25 mouse cellular contexts compared by ENCODE assay signal in genomic region chr17:16101548-16101947, GRCm38 (mm10).
"Had no signal": no experiment of that assay in that cellular context is flagged by ENCODE, and none has a peak within 500 bp of the region (broad histone marks: within the 10 kb centered on the region; RNA-seq: fewer than 3 reads in every experiment).

No protein-coding gene starts in this region.

- H3K4me3 ChIP-seq: heart, adult 2 months; heart, embryonic 13.5 days; heart, embryonic 15.5 days; hindbrain, embryonic 12.5 days; intestine, embryonic 15.5 days; kidney, embryonic 15.5 days; layer of hippocampus, adult 2 months; left cerebral cortex, adult 2 months; limb, embryonic 15.5 days; liver, embryonic 12.5 days had no signal

- H3K27me3 ChIP-seq: heart, embryonic 13.5 days; heart, embryonic 15.5 days; hindbrain, embryonic 12.5 days; intestine, embryonic 15.5 days; kidney, embryonic 15.5 days; limb, embryonic 15.5 days; liver, embryonic 12.5 days had no signal

- H3K9me3 ChIP-seq: heart, embryonic 13.5 days; heart, embryonic 15.5 days; hindbrain, embryonic 12.5 days; intestine, embryonic 15.5 days; kidney, embryonic 15.5 days; limb, embryonic 15.5 days; liver, embryonic 12.5 days had no signal

- H3K9ac ChIP-seq: heart, embryonic 13.5 days; heart, embryonic 15.5 days; hindbrain, embryonic 12.5 days; hindbrain, embryonic 14.5 days; intestine, embryonic 15.5 days; kidney, embryonic 15.5 days; limb, embryonic 15.5 days; liver, embryonic 12.5 days had no signal

- H3K27ac ChIP-seq: heart, adult 2 months; heart, embryonic 13.5 days; heart, embryonic 15.5 days; hindbrain, embryonic 12.5 days; hindbrain, embryonic 14.5 days; intestine, embryonic 15.5 days; kidney, embryonic 15.5 days; layer of hippocampus, adult 2 months; left cerebral cortex, adult 2 months; limb, embryonic 15.5 days; liver, embryonic 12.5 days had no signal

- ATAC-seq: hindbrain, embryonic 16.5 days; inflammation-experienced regulatory T-cells, adult 6 months; intestine, embryonic 15.5 days; intestine, postnatal 0 days; liver, embryonic 12.5 days had no signal

- DNase-seq: gastrocnemius, postnatal 14 days; gastrocnemius, postnatal 36 days; heart, adult 11 months; heart, adult 2 months; heart, postnatal 14 days; heart, postnatal 36 days; kidney, adult 18-20 months; kidney, adult 9 months; kidney, postnatal 10 days; kidney, postnatal 25 days; kidney, postnatal 4 days had no signal

- H3K4me1 ChIP-seq: heart, embryonic 13.5 days; heart, embryonic 15.5 days; hindbrain, embryonic 12.5 days; intestine, embryonic 15.5 days; kidney, embryonic 15.5 days; limb, embryonic 15.5 days; liver, embryonic 12.5 days had no signal

- H3K36me3 ChIP-seq: heart, embryonic 13.5 days; heart, embryonic 15.5 days; hindbrain, embryonic 12.5 days; intestine, embryonic 15.5 days; kidney, embryonic 15.5 days; limb, embryonic 15.5 days; liver, embryonic 12.5 days had no signal

- H3K4me2 ChIP-seq: heart, embryonic 11.5 days; heart, embryonic 13.5 days; heart, embryonic 15.5 days; hindbrain, embryonic 12.5 days; hindbrain, embryonic 14.5 days; intestine, embryonic 15.5 days; kidney, embryonic 15.5 days; limb, embryonic 15.5 days; liver, embryonic 12.5 days had no signal
